Mouse (Mus musculus) myocyte (in vitro differentiated cells): ENCODE results near the gene Pikfyve. TPM values are rescaled to one million over a fixed set of nuclear protein-coding genes. Genes with fewer than 3 reads are reported as not detected.
"Not testable (repeated sequence)": the region's sequence is repeated elsewhere in the genome, so short reads cannot be mapped to it uniquely, and the experiment has no call there.

ENCODE experiments used
- H3K27me3 ChIP-seq: one replicate; pipeline ENCODE4 v1.6.1; 2011; ENCODE audit not compliant: control insufficient read depth, insufficient read depth, insufficient read length
- H3K36me3 ChIP-seq: one replicate; pipeline ENCODE4 v1.6.1; 2011; ENCODE audit not compliant: control insufficient read depth, insufficient read depth
- H3K4me2 ChIP-seq: one replicate; pipeline ENCODE4 v1.6.1; 2011; ENCODE audit warnings: low read depth, control low read depth
- H3K4me3 ChIP-seq: one replicate; pipeline ENCODE4 v1.5.1; 2011; ENCODE audit warnings: mild to moderate bottlenecking, control low read depth, moderate library complexity
- H3K79me2 ChIP-seq: one replicate; pipeline ENCODE4 v1.6.1; 2011; ENCODE audit not compliant: control insufficient read depth, insufficient read depth
- H3ac ChIP-seq: one replicate; pipeline ENCODE4 v1.6.1; 2011; ENCODE audit not compliant: control insufficient read depth, insufficient read length
- CEBPB ChIP-seq: IDR thresholded peaks from 2 replicates; pipeline ENCODE4 v1.6.1; 2011; ENCODE audit warnings: mild to moderate bottlenecking, moderate library complexity; ENCODE audit not compliant: poor library complexity, insufficient read depth, severe bottlenecking
- E2F4 ChIP-seq: IDR thresholded peaks from one replicate; pipeline ENCODE4 v1.6.1; 2011; ENCODE audit warnings: mild to moderate bottlenecking, control low read depth, moderate library complexity; ENCODE audit not compliant: insufficient read depth
- MAX ChIP-seq: IDR thresholded peaks from one replicate; pipeline ENCODE4 v1.6.1; 2011; ENCODE audit warnings: low read depth, mild to moderate bottlenecking, control low read depth
- MYOD1 ChIP-seq, 3 experiments: IDR thresholded peaks; one replicate each; pipeline ENCODE4 v1.6.1; 2011; ENCODE audit warnings: control low read depth in 2 of 3, low read depth in 2 of 3, mild to moderate bottlenecking in 2 of 3, moderate library complexity in 1 of 3; ENCODE audit not compliant: insufficient read length in 2 of 3, control insufficient read depth in 1 of 3
- MYOG ChIP-seq, 3 experiments: IDR thresholded peaks; one replicate each; pipeline ENCODE4 v1.6.1; 2011; ENCODE audit warnings: control low read depth in 2 of 3, low read depth in 2 of 3, mild to moderate bottlenecking in 2 of 3; ENCODE audit not compliant: insufficient read length in 2 of 3, control insufficient read depth in 1 of 3, insufficient read depth in 1 of 3
- POLR2A ChIP-seq: IDR thresholded peaks from one replicate; pipeline ENCODE4 v1.6.1; 2011; ENCODE audit warnings: low read depth, mild to moderate bottlenecking, control low read depth, moderate library complexity; ENCODE audit not compliant: insufficient read length
- POLR2AphosphoS2 ChIP-seq: IDR thresholded peaks from one replicate; pipeline ENCODE4 v1.6.1; 2011; ENCODE audit warnings: low read depth, control low read depth; ENCODE audit not compliant: insufficient read length
- REST ChIP-seq: IDR thresholded peaks from one replicate; pipeline ENCODE4 v1.6.1; 2011; ENCODE audit warnings: mild to moderate bottlenecking, control low read depth, moderate library complexity; ENCODE audit not compliant: insufficient read depth, insufficient read length
- SRF ChIP-seq: IDR thresholded peaks from one replicate; pipeline ENCODE4 v1.6.1; 2011; ENCODE audit warnings: low read depth; ENCODE audit not compliant: control insufficient read depth, insufficient read length
- TCF12 ChIP-seq: IDR thresholded peaks from one replicate; pipeline ENCODE4 v1.6.1; 2011; ENCODE audit warnings: mild to moderate bottlenecking, control low read depth; ENCODE audit not compliant: poor library complexity, insufficient read depth, severe bottlenecking
- TCF3 ChIP-seq: IDR thresholded peaks from one replicate; pipeline ENCODE4 v1.6.1; 2011; ENCODE audit warnings: low read depth, control low read depth; ENCODE audit not compliant: insufficient read length
- USF1 ChIP-seq: IDR thresholded peaks from one replicate; pipeline ENCODE4 v1.6.1; 2011; ENCODE audit warnings: low read depth, mild to moderate bottlenecking, control low read depth, moderate library complexity
- polyA plus RNA-seq: library from polyadenylated mRNA; unstranded; fragments of >200 nt; fragmentation: generic; extraction: Trizol; gene quantifications from one replicate; pipeline ENCODE4 v1.2.1, GENCODE M21; 2012; ENCODE audit warnings: missing spikeins

The Pikfyve gene
- polyA plus RNA-seq, 1 experiment = 4.2 TPM

DNA sequence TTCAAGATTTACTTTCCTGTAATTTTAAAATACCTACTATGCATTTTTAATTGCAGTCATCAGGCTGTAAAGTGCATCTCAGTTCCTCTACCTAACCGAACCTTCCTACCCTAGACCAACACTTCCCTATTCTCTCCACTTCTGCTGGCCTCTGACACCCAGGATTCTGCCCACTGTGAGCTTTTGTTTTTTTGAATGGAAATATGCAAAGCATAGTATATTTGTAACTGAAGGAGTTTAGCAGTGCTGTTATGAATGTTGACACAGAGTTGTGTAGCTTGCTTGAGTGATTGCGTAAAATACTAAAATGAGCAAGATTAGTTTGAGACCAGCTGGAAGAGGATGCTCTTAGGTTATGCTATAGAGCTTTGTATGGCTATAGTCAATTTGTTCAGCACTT is 41.2 kb downstream of the Pikfyve start:
- Histone ChIP-seq H3K4me2 (no peak overlapping the region), H3K36me3 (peaks cover 26% of the 10 kb centered on the region), H3ac (no peak overlapping the region), H3K4me3 (no peak overlapping the region), H3K79me2 (no peaks in the 10 kb centered on the region), H3K27me3 (no peaks in the 10 kb centered on the region)
- TF ChIP-seq POLR2A (no peak), USF1 (no peak), CEBPB (no peak), MYOG (IDR thresholded peaks at IDR 0.05; ENCODE audit: control insufficient read depth in 1 of 3, insufficient read depth in 1 of 3, insufficient read length in 2 of 3, low read depth in 2 of 3) (no peak), E2F4 (no peak), MYOD1 (IDR thresholded peaks at IDR 0.05; ENCODE audit: control insufficient read depth in 1 of 3, insufficient read length in 2 of 3, low read depth in 2 of 3) (no peak)

DNA sequence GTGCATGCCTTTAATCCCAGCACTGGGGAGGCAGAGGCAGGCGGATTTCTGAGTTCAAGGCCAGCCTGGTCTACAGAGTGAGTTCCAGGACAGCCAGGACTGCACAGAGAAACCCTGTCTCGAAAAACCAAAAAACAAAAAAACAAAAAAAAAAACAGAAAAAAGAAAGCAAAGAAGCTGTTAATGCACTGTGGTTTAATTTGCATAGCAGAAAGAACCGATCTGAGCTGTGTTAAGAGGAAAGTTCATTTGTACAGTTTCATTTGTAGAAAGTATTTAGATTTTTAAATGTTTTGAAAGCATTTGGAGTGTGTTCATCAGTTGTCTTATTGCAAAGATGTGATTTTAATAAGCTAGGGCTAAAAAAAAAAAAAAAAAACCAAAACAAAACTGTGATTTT is 43.3 kb downstream of the Pikfyve start:
- H3ac ChIP-seq, H3K27me3 ChIP-seq, H3K4me3 ChIP-seq, H3K4me2 ChIP-seq, H3K79me2 ChIP-seq: not testable (repeated sequence)
- peaks cover 36% of the 10 kb centered on the region for H3K36me3 ChIP-seq

DNA sequence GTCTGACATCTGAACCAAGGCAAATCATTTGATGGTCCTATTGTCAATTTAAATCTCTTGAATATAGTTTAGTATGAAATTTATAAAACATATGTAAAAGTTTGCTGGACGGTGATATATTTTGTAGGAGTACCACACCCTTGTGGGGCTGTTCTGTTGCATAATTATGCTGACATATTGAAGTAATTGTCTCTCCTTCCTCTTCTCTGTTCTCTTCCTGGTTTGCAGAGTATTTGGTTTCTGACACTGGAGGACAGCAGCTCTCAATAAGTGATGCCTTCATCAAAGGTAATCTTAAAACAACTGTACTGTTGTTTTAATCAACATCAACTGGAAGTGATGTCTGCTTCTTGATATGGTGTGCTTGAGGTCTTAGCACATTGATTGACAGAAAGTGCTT is 44.1 kb downstream of the Pikfyve start:
- Histone ChIP-seq H3K4me2 (no peak overlapping the region), H3K4me3 (no peak overlapping the region), H3ac (no peak overlapping the region), H3K36me3 (peaks cover 39% of the 10 kb centered on the region), H3K27me3 (no peaks in the 10 kb centered on the region), H3K79me2 (no peaks in the 10 kb centered on the region)
- TF ChIP-seq CEBPB = no peak
- TF ChIP-seq SRF = no peak
- TF ChIP-seq MYOG (IDR thresholded peaks at IDR 0.05; ENCODE audit: control insufficient read depth in 1 of 3, insufficient read depth in 1 of 3, insufficient read length in 2 of 3, low read depth in 2 of 3) = no peak
- TF ChIP-seq POLR2AphosphoS2 = no peak
- TF ChIP-seq POLR2A = no peak
- no peak for TF ChIP-seq MYOD1 (IDR thresholded peaks at IDR 0.05; ENCODE audit: control insufficient read depth in 1 of 3, insufficient read length in 2 of 3, low read depth in 2 of 3)
- no peak for TF ChIP-seq REST
- no peak for TF ChIP-seq E2F4
- no peak for TF ChIP-seq MAX

- TF ChIP-seq USF1 (no peak), SRF (no peak), E2F4 (no peak), MAX (no peak), MYOG (IDR thresholded peaks at IDR 0.05; ENCODE audit: control insufficient read depth in 1 of 3, insufficient read depth in 1 of 3, insufficient read length in 2 of 3, low read depth in 2 of 3) (no peak), MYOD1 (IDR thresholded peaks at IDR 0.05; ENCODE audit: control insufficient read depth in 1 of 3, insufficient read length in 2 of 3, low read depth in 2 of 3) (no peak), TCF3 (no peak), POLR2A (no peak), POLR2AphosphoS2 (no peak), TCF12 (no peak), CEBPB (no peak)
- Histone ChIP-seq H3K4me3 (no peak overlapping the region), H3K27me3 (no peaks in the 10 kb centered on the region), H3K79me2 (no peaks in the 10 kb centered on the region), H3ac (no peak overlapping the region), H3K36me3 (peaks cover 41% of the 10 kb centered on the region), H3K4me2 (no peak overlapping the region)
Measured at GRCm38 (mm10) chr1:65237712-65238111, 51.2 kb downstream of the Pikfyve start.

DNA sequence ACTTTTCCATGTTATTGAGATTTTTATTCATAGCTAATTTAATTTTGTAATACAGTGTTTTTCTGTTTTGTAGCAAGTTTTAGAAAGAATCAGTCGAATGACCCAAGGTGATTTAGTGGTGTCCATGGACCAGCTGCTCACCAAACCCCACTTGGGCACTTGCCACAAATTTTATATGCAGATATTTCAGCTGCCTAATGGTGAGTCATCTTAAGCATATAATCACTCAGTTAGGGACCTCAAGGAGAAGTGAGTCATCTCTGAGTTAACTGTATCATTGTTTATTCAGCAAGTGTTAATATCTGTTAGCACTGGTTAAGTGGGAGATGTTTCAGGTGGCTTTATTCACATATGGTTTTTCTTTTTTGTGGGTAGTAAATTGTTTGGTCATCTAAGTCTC is 59.2 kb downstream of the Pikfyve start:
- TF ChIP-seq E2F4 (no peak), MAX (no peak), USF1 (no peak), REST (no peak), TCF3 (no peak), SRF (no peak), MYOG (IDR thresholded peaks at IDR 0.05; ENCODE audit: control insufficient read depth in 1 of 3, insufficient read depth in 1 of 3, insufficient read length in 2 of 3, low read depth in 2 of 3) (peak in 2 of 3 experiments; percentile 1 to 3), MYOD1 (IDR thresholded peaks at IDR 0.05; ENCODE audit: control insufficient read depth in 1 of 3, insufficient read length in 2 of 3, low read depth in 2 of 3) (peak in 2 of 3 experiments; percentile 57 to 59), POLR2AphosphoS2 (no peak), POLR2A (no peak), CEBPB (no peak), TCF12 (no peak)
- Histone ChIP-seq H3ac (no peak overlapping the region), H3K4me3 (no peak overlapping the region), H3K4me2 (peak overlapping the region; percentile 39), H3K27me3 (no peaks in the 10 kb centered on the region), H3K36me3 (peaks cover 17% of the 10 kb centered on the region), H3K79me2 (no peaks in the 10 kb centered on the region)
